Mouse (Mus musculus): ENCODE measurements around the gene Ankrd13b. TPM values are rescaled to one million over a fixed set of nuclear protein-coding genes. Genes with fewer than 3 reads are reported as not detected.

Ankrd13b gene
- polyA plus RNA-seq, 1 experiment from 2014 or later, result 12.9 TPM

GRCm38 (mm10) chr11:77446628-77447041 is 42.8 kb downstream of the Ankrd13b start:
- DNase-seq (peak; percentile 81), ATAC-seq (ENCODE audit: insufficient read depth) (peak; percentile 71)
- Histone ChIP-seq H3K9me3 (ENCODE audit: low read depth, low read length) (no peaks in the 10 kb centered on the region), H3K4me1 (ENCODE audit: insufficient read depth) (peaks cover 3% of the 10 kb centered on the region; the same call in 1 of the 2 replicates), H3K9ac (no peak overlapping the region), H3K27me3 (ENCODE audit: insufficient read depth, low read length) (no peaks in the 10 kb centered on the region), H3K36me3 (ENCODE audit: insufficient read depth) (peaks cover 23% of the 10 kb centered on the region), H3K4me3 (ENCODE audit: low read depth, low read length) (no peak overlapping the region), H3K27ac (ENCODE audit: low read depth) (no peak overlapping the region), H3K4me2 (no peak overlapping the region)
- WGBS, result 42% methylated on average over 6 of the region's 6 CpGs
- peak; percentile 85 for TF ChIP-seq CTCF (IDR thresholded peaks at IDR 0.05; ENCODE audit: low read depth)

DNA sequence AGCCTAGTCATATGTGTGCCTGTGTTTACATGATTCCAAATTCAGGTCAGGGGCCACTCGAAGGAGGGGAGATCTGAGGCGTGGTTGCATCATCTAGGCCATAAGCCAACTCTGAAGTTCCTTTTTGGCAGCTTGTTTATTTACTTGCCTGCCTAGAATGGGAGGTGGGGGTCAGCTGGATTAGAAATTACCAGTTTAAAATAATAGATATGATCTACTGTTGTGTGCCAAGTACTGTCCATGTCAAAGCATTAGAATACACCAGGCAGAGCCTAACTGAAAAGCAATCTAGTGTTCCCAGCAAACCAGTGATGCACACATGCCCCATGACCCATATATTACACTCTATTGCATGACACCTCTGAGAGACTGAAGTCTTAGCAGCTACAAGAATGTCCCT is 44.5 kb downstream of the Ankrd13b start:
- peak; percentile 76 for ATAC-seq (ENCODE audit: insufficient read depth)
- H3K27ac ChIP-seq (ENCODE audit: low read depth), result no peak overlapping the region
- DNase-seq, result peak; percentile 89
- H3K9me3 ChIP-seq (ENCODE audit: low read depth, low read length), result no peaks in the 10 kb centered on the region
- peaks cover 3% of the 10 kb centered on the region; the same call in 1 of the 2 replicates for H3K4me1 ChIP-seq (ENCODE audit: insufficient read depth)
- WGBS, result 29% methylated on average over 2 of the region's 2 CpGs
- no peak overlapping the region for H3K4me2 ChIP-seq
- peaks cover 20% of the 10 kb centered on the region for H3K36me3 ChIP-seq (ENCODE audit: insufficient read depth)
- no peaks in the 10 kb centered on the region for H3K27me3 ChIP-seq (ENCODE audit: insufficient read depth, low read length)
- no peak overlapping the region for H3K4me3 ChIP-seq (ENCODE audit: low read depth, low read length)
- H3K9ac ChIP-seq, result no peak overlapping the region
- no peak for TF ChIP-seq CTCF (IDR thresholded peaks at IDR 0.05; ENCODE audit: low read depth)

GRCm38 (mm10) chr11:77442186-77443170 is 47.0 kb downstream of the Ankrd13b start:
- ATAC-seq (ENCODE audit: insufficient read depth) (peak; percentile 55; the same call in 1 of the 2 replicates), DNase-seq (peak; percentile 75)
- no peak overlapping the region for H3K4me3 ChIP-seq (ENCODE audit: low read depth, low read length)
- H3K9ac ChIP-seq, result no peak overlapping the region
- peaks cover 21% of the 10 kb centered on the region for H3K36me3 ChIP-seq (ENCODE audit: insufficient read depth)
- no peak overlapping the region for H3K4me2 ChIP-seq
- no peak for TF ChIP-seq CTCF (IDR thresholded peaks at IDR 0.05; ENCODE audit: low read depth)
- 50% methylated on average over 7 of the region's 7 CpGs for WGBS
- peak overlapping the region; percentile 44 for H3K27ac ChIP-seq (ENCODE audit: low read depth)
- peaks cover 3% of the 10 kb centered on the region; the same call in 1 of the 2 replicates for H3K4me1 ChIP-seq (ENCODE audit: insufficient read depth)
- H3K27me3 ChIP-seq (ENCODE audit: insufficient read depth, low read length), result no peaks in the 10 kb centered on the region
- no peaks in the 10 kb centered on the region for H3K9me3 ChIP-seq (ENCODE audit: low read depth, low read length)

DNA sequence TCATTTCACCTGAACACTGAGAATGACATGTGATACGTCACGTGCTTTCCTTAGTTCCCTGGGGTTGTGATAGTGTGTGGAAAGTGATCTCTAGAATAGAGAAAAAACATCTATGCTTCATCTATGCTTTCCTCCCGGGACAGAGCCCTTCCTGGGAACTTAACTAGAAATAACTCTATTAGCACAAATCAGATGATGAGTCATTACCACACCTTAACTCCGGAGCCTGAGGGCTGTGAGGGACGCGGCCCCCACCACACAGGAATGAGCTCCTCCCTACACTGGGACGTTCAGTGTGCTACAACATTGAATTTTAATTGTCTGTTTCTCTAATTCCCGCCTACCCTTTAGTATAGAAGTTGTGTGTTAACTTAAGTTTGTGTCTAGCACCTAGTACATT is 48.5 kb downstream of the Ankrd13b start:
- no peaks in the 10 kb centered on the region for H3K27me3 ChIP-seq (ENCODE audit: insufficient read depth, low read length)
- peaks cover 3% of the 10 kb centered on the region; the same call in 1 of the 2 replicates for H3K4me1 ChIP-seq (ENCODE audit: insufficient read depth)
- DNase-seq (no peak), ATAC-seq (ENCODE audit: insufficient read depth) (no peak)
- H3K4me2 ChIP-seq, result no peak overlapping the region
- no peaks in the 10 kb centered on the region for H3K9me3 ChIP-seq (ENCODE audit: low read depth, low read length)
- no peak overlapping the region for H3K9ac ChIP-seq
- H3K27ac ChIP-seq (ENCODE audit: low read depth), result no peak overlapping the region
- peaks cover 22% of the 10 kb centered on the region for H3K36me3 ChIP-seq (ENCODE audit: insufficient read depth)
- 83% methylated on average over 8 of the region's 8 CpGs for WGBS
- no peak for TF ChIP-seq CTCF (IDR thresholded peaks at IDR 0.05; ENCODE audit: low read depth)
- H3K4me3 ChIP-seq (ENCODE audit: low read depth, low read length), result no peak overlapping the region

GRCm38 (mm10) chr11:77440081-77440480 is 49.4 kb downstream of the Ankrd13b start:
- Histone ChIP-seq H3K9me3 (ENCODE audit: low read depth, low read length) (no peaks in the 10 kb centered on the region), H3K4me1 (ENCODE audit: insufficient read depth) (0 out of 2 replicates have a peak, but pooled peaks cover 3% of the 10 kb centered on the region), H3K4me3 (ENCODE audit: low read depth, low read length) (no peak overlapping the region), H3K9ac (no peak overlapping the region), H3K27me3 (ENCODE audit: insufficient read depth, low read length) (no peaks in the 10 kb centered on the region), H3K27ac (ENCODE audit: low read depth) (no peak overlapping the region), H3K4me2 (no peak overlapping the region), H3K36me3 (ENCODE audit: insufficient read depth) (peaks cover 22% of the 10 kb centered on the region)
- no peak for TF ChIP-seq CTCF (IDR thresholded peaks at IDR 0.05; ENCODE audit: low read depth)
- no peak for DNase-seq
- no peak for ATAC-seq (ENCODE audit: insufficient read depth)
- 77% methylated on average over 9 of the region's 9 CpGs for WGBS

DNA sequence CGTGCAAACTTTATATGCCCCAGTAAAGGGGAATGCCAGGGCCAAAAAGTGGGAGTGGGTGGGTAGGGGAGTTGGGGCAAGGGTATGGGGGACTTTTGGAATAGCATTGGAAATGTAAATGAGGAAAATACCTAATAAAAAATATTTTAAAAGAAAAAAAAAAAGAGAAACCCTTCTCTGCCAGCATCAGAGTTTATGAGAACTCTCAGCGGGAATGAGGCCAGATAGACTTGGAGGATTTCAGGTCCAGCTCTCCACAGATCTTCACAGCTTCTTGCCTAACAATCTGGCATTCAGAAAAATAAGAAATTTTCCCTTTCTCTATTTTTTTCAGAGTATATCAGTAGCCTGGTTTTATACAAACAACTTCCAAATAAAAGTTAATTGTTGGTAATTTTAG is 52.5 kb downstream of the Ankrd13b start:
- Histone ChIP-seq H3K4me1 (ENCODE audit: insufficient read depth) (no peaks in the 10 kb centered on the region), H3K27me3 (ENCODE audit: insufficient read depth, low read length) (no peaks in the 10 kb centered on the region), H3K36me3 (ENCODE audit: insufficient read depth) (peaks cover 18% of the 10 kb centered on the region), H3K27ac (ENCODE audit: low read depth) (no peak overlapping the region), H3K4me3 (ENCODE audit: low read depth, low read length) (no peak overlapping the region), H3K9me3 (ENCODE audit: low read depth, low read length) (no peaks in the 10 kb centered on the region), H3K4me2 (no peak overlapping the region), H3K9ac (no peak overlapping the region)
- TF ChIP-seq CTCF (IDR thresholded peaks at IDR 0.05; ENCODE audit: low read depth), result no peak
- WGBS, result 96% methylated on average over 2 of the region's 2 CpGs
- DNase-seq, result no peak
- ATAC-seq (ENCODE audit: insufficient read depth), result no peak

- H3K4me2 ChIP-seq, result no peak overlapping the region
- H3K9me3 ChIP-seq (ENCODE audit: low read depth, low read length), result no peaks in the 10 kb centered on the region
- 74% methylated on average over 1 of the region's 1 CpGs for WGBS
- DNase-seq (peak; percentile 13), ATAC-seq (ENCODE audit: insufficient read depth) (no peak)
- no peak overlapping the region for H3K9ac ChIP-seq
- H3K27ac ChIP-seq (ENCODE audit: low read depth), result no peak overlapping the region
- TF ChIP-seq CTCF (IDR thresholded peaks at IDR 0.05; ENCODE audit: low read depth), result no peak
- no peak overlapping the region for H3K4me3 ChIP-seq (ENCODE audit: low read depth, low read length)
- H3K4me1 ChIP-seq (ENCODE audit: insufficient read depth), result no peaks in the 10 kb centered on the region
- H3K36me3 ChIP-seq (ENCODE audit: insufficient read depth), result peaks cover 10% of the 10 kb centered on the region
- H3K27me3 ChIP-seq (ENCODE audit: insufficient read depth, low read length), result no peaks in the 10 kb centered on the region
Observed at GRCm38 (mm10) chr11:77428446-77428845, 61.0 kb downstream of the Ankrd13b start.

Measured in lung, embryonic 14.5 days (tissue).